Mouse (Mus musculus): ENCODE data around the gene Fam222b. TPM values are rescaled to one million over a fixed set of nuclear protein-coding genes. Genes with fewer than 3 reads are reported as not detected.

Fam222b gene
- polyA plus RNA-seq, 1 experiment from 2014 or later = 17.3 TPM

GRCm38 (mm10) chr11:78137584-78137983 is 43.1 kb downstream of the Fam222b start:
- no peaks in the 10 kb centered on the region for H3K9me3 ChIP-seq (replicated peaks)
- no peak overlapping the region for H3K4me3 ChIP-seq (replicated peaks)
- no peaks in the 10 kb centered on the region for H3K27me3 ChIP-seq
- H3K4me1 ChIP-seq = no peaks in the 10 kb centered on the region
- no peak overlapping the region for H3K27ac ChIP-seq (replicated peaks)
- no peak for ATAC-seq (ENCODE audit: insufficient number of reproducible peaks, low FRiP score, low TSS enrichment, low read depth)
- H3K9ac ChIP-seq = no peak overlapping the region
- no peak overlapping the region for H3K4me2 ChIP-seq (replicated peaks)
- no peaks in the 10 kb centered on the region for H3K36me3 ChIP-seq
- WGBS = 77% methylated on average over 4 of the region's 4 CpGs

GRCm38 (mm10) chr11:78138023-78138422 is 43.6 kb downstream of the Fam222b start:
- WGBS = 89% methylated on average over 3 of the region's 3 CpGs
- no peaks in the 10 kb centered on the region for H3K4me1 ChIP-seq
- no peaks in the 10 kb centered on the region for H3K27me3 ChIP-seq
- H3K27ac ChIP-seq (replicated peaks) = no peak overlapping the region
- H3K4me3 ChIP-seq (replicated peaks) = no peak overlapping the region
- no peaks in the 10 kb centered on the region for H3K9me3 ChIP-seq (replicated peaks)
- peaks cover 2% of the 10 kb centered on the region; the same call in 1 of the 2 replicates for H3K36me3 ChIP-seq
- H3K9ac ChIP-seq = no peak overlapping the region
- no peak overlapping the region for H3K4me2 ChIP-seq (replicated peaks)
- ATAC-seq (ENCODE audit: insufficient number of reproducible peaks, low FRiP score, low TSS enrichment, low read depth) = no peak

GRCm38 (mm10) chr11:78140665-78141064 is 46.2 kb downstream of the Fam222b start:
- H3K9ac ChIP-seq = no peak overlapping the region
- no peaks in the 10 kb centered on the region for H3K9me3 ChIP-seq (replicated peaks)
- no peak overlapping the region for H3K4me2 ChIP-seq (replicated peaks)
- peaks cover 27% of the 10 kb centered on the region for H3K36me3 ChIP-seq
- H3K4me1 ChIP-seq = no peaks in the 10 kb centered on the region
- H3K27me3 ChIP-seq = no peaks in the 10 kb centered on the region
- no peak for ATAC-seq (ENCODE audit: insufficient number of reproducible peaks, low FRiP score, low TSS enrichment, low read depth)
- no peak overlapping the region for H3K4me3 ChIP-seq (replicated peaks)
- no peak overlapping the region for H3K27ac ChIP-seq (replicated peaks)
- WGBS = 74% methylated on average over 5 of the region's 5 CpGs

GRCm38 (mm10) chr11:78143520-78143919 is 49.1 kb downstream of the Fam222b start:
- WGBS = 88% methylated on average over 2 of the region's 2 CpGs

GRCm38 (mm10) chr11:78146168-78146567 is 51.7 kb downstream of the Fam222b start:
- no peak overlapping the region for H3K4me2 ChIP-seq (replicated peaks)
- 0 out of 2 replicates have a peak overlapping the region, but pooled peaks have one; percentile 22 for H3K27ac ChIP-seq (replicated peaks)
- peaks cover 66% of the 10 kb centered on the region for H3K36me3 ChIP-seq
- ATAC-seq (ENCODE audit: insufficient number of reproducible peaks, low FRiP score, low TSS enrichment, low read depth) = no peak
- no peak overlapping the region for H3K4me3 ChIP-seq (replicated peaks)
- no peak overlapping the region for H3K9ac ChIP-seq
- WGBS = 79% methylated on average over 5 of the region's 5 CpGs
- no peaks in the 10 kb centered on the region; the same call in 1 of the 2 replicates for H3K4me1 ChIP-seq
- H3K9me3 ChIP-seq (replicated peaks) = no peaks in the 10 kb centered on the region
- no peaks in the 10 kb centered on the region for H3K27me3 ChIP-seq

More at GRCm38 (mm10) chr11:78143520-78143919, 49.1 kb downstream of the Fam222b start:
- Histone ChIP-seq H3K4me2 (replicated peaks) (no peak overlapping the region), H3K27ac (replicated peaks) (no peak overlapping the region), H3K4me1 (no peaks in the 10 kb centered on the region; the same call in 1 of the 2 replicates), H3K9ac (no peak overlapping the region), H3K27me3 (no peaks in the 10 kb centered on the region), H3K9me3 (replicated peaks) (no peaks in the 10 kb centered on the region), H3K4me3 (replicated peaks) (no peak overlapping the region), H3K36me3 (peaks cover 44% of the 10 kb centered on the region)
- ATAC-seq (ENCODE audit: insufficient number of reproducible peaks, low FRiP score, low TSS enrichment, low read depth) = no peak

- no peak for ATAC-seq (ENCODE audit: insufficient number of reproducible peaks, low FRiP score, low TSS enrichment, low read depth)
- Histone ChIP-seq H3K4me1 (peaks cover 1% of the 10 kb centered on the region), H3K27ac (replicated peaks) (peak overlapping the region; percentile 34; the same call in 1 of the 2 replicates), H3K4me3 (replicated peaks) (no peak overlapping the region), H3K4me2 (replicated peaks) (no peak overlapping the region), H3K36me3 (peaks cover 67% of the 10 kb centered on the region), H3K9me3 (replicated peaks) (no peaks in the 10 kb centered on the region), H3K27me3 (no peaks in the 10 kb centered on the region), H3K9ac (no peak overlapping the region)
- 72% methylated on average over 6 of the region's 6 CpGs for WGBS
Observed at GRCm38 (mm10) chr11:78146707-78147543, 52.5 kb downstream of the Fam222b start.

GRCm38 (mm10) chr11:78151161-78151560 is 56.7 kb downstream of the Fam222b start:
- 29% methylated on average over 1 of the region's 1 CpGs for WGBS
- Histone ChIP-seq H3K27ac (replicated peaks) (no peak overlapping the region), H3K9me3 (replicated peaks) (no peaks in the 10 kb centered on the region), H3K9ac (no peak overlapping the region), H3K27me3 (no peaks in the 10 kb centered on the region), H3K36me3 (peaks cover 50% of the 10 kb centered on the region), H3K4me3 (replicated peaks) (no peak overlapping the region), H3K4me1 (peaks cover 25% of the 10 kb centered on the region), H3K4me2 (replicated peaks) (no peak overlapping the region)
- ATAC-seq (ENCODE audit: insufficient number of reproducible peaks, low FRiP score, low TSS enrichment, low read depth) = no peak

- 43% methylated on average over 9 of the region's 9 CpGs for WGBS
- Histone ChIP-seq H3K27me3 (no peaks in the 10 kb centered on the region), H3K4me3 (replicated peaks) (no peak overlapping the region), H3K9ac (no peak overlapping the region), H3K36me3 (peaks cover 54% of the 10 kb centered on the region), H3K4me2 (replicated peaks) (no peak overlapping the region), H3K27ac (replicated peaks) (peak overlapping the region; percentile 81), H3K9me3 (replicated peaks) (no peaks in the 10 kb centered on the region), H3K4me1 (peaks cover 28% of the 10 kb centered on the region)
- ATAC-seq (ENCODE audit: insufficient number of reproducible peaks, low FRiP score, low TSS enrichment, low read depth) = no peak
Observed at GRCm38 (mm10) chr11:78152299-78153231, 58.1 kb downstream of the Fam222b start.

- Histone ChIP-seq H3K9ac (no peak overlapping the region), H3K27me3 (no peaks in the 10 kb centered on the region), H3K27ac (replicated peaks) (no peak overlapping the region; the same call in 1 of the 2 replicates), H3K36me3 (peaks cover 56% of the 10 kb centered on the region), H3K4me1 (peaks cover 29% of the 10 kb centered on the region), H3K4me3 (replicated peaks) (no peak overlapping the region), H3K9me3 (replicated peaks) (no peaks in the 10 kb centered on the region), H3K4me2 (replicated peaks) (no peak overlapping the region)
- WGBS = 87% methylated on average over 13 of the region's 13 CpGs
- ATAC-seq (ENCODE audit: insufficient number of reproducible peaks, low FRiP score, low TSS enrichment, low read depth) = no peak
Observed at GRCm38 (mm10) chr11:78153778-78154177, 59.3 kb downstream of the Fam222b start.

- Histone ChIP-seq H3K9me3 (replicated peaks) (no peaks in the 10 kb centered on the region), H3K27me3 (no peaks in the 10 kb centered on the region), H3K9ac (no peak overlapping the region), H3K27ac (replicated peaks) (peak overlapping the region; percentile 39), H3K36me3 (peaks cover 59% of the 10 kb centered on the region), H3K4me1 (peaks cover 43% of the 10 kb centered on the region), H3K4me2 (replicated peaks) (no peak overlapping the region), H3K4me3 (replicated peaks) (no peak overlapping the region)
- WGBS = 62% methylated on average over 5 of the region's 5 CpGs
- ATAC-seq (ENCODE audit: insufficient number of reproducible peaks, low FRiP score, low TSS enrichment, low read depth) = no peak
Observed at GRCm38 (mm10) chr11:78155674-78156073, 61.2 kb downstream of the Fam222b start.

- no peaks in the 10 kb centered on the region for H3K9me3 ChIP-seq (replicated peaks)
- H3K9ac ChIP-seq = no peak overlapping the region
- ATAC-seq (ENCODE audit: insufficient number of reproducible peaks, low FRiP score, low TSS enrichment, low read depth) = no peak
- peaks cover 48% of the 10 kb centered on the region for H3K4me1 ChIP-seq
- H3K36me3 ChIP-seq = peaks cover 59% of the 10 kb centered on the region
- H3K27me3 ChIP-seq = no peaks in the 10 kb centered on the region
- H3K4me2 ChIP-seq (replicated peaks) = no peak overlapping the region
- no peak overlapping the region for H3K27ac ChIP-seq (replicated peaks)
- 57% methylated on average over 6 of the region's 6 CpGs for WGBS
- no peak overlapping the region for H3K4me3 ChIP-seq (replicated peaks)
Observed at GRCm38 (mm10) chr11:78156156-78156699, 61.8 kb downstream of the Fam222b start.
